Mouse (Mus musculus): ENCODE results near the gene Sod3. TPM values are rescaled to one million over a fixed set of nuclear protein-coding genes. Genes with fewer than 3 reads are reported as not detected.

Gene Sod3
- polyA plus RNA-seq, 1 experiment from 2014 or later: 2.4 TPM

- DNase-seq (ENCODE audit: low spot score) (no peak), ATAC-seq (replicated peaks; ENCODE audit: low FRiP score) (no peak)
- Histone ChIP-seq H3K4me1 (replicated peaks; ENCODE audit: control insufficient read depth, insufficient read depth, low read length) (no peaks in the 10 kb centered on the region), H3K27me3 (replicated peaks; ENCODE audit: control insufficient read depth, insufficient read depth, low read length) (no peaks in the 10 kb centered on the region), H3K27ac (ENCODE audit: low read depth, low read length) (no peak overlapping the region), H3K9me3 (ENCODE audit: control insufficient read depth, low read length) (no peaks in the 10 kb centered on the region), H3K9ac (ENCODE audit: low read depth, low read length) (no peak overlapping the region), H3K4me3 (ENCODE audit: low read depth, low read length) (no peak overlapping the region), H3K36me3 (ENCODE audit: control insufficient read depth, insufficient read depth, low read length) (no peaks in the 10 kb centered on the region), H3K4me2 (no peak overlapping the region)
- 61% methylated on average over 2 of the region's 2 CpGs for WGBS
Observed at GRCm38 (mm10) chr5:52416485-52416884, 52.9 kb downstream of the Sod3 start.

Other genes starting within 250 kb of the Sod3 start
- 76.8 and 80.0 TPM in 2 replicates for gene Dhx15, start 173.3 kb upstream of the Sod3 start, polyA plus RNA-seq (2014; fragmentation: Nextera tagmentation; extraction: Ambion mirVana)
- gene Ccdc149, start 107.7 kb downstream of the Sod3 start, polyA plus RNA-seq (2014; fragmentation: Nextera tagmentation; extraction: Ambion mirVana): 1.1 and 1.2 TPM in 2 replicates
- gene Lgi2, start 202.7 kb downstream of the Sod3 start, polyA plus RNA-seq (2014; fragmentation: Nextera tagmentation; extraction: Ambion mirVana): 0.84 and 1.0 TPM in 2 replicates